Mouse (Mus musculus): ENCODE data around the gene Ankrd66. TPM values are rescaled to one million over a fixed set of nuclear protein-coding genes. Genes with fewer than 3 reads are reported as not detected.
"Not testable (repeated sequence)": the region's sequence is repeated elsewhere in the genome, so short reads cannot be mapped to it uniquely, and the experiment has no call there.

The Ankrd66 gene
- polyA plus RNA-seq, 1 experiment from 2014 or later: 0.94 TPM

GRCm38 (mm10) chr17:43551122-43551630 is 7.7 kb upstream of the Ankrd66 start:
- H3K4me2 ChIP-seq (ENCODE audit: low read depth, low read length): no peak overlapping the region
- ATAC-seq (ENCODE audit: low read depth): no peak
- peaks cover 9% of the 10 kb centered on the region; the same call in 1 of the 2 replicates for H3K4me1 ChIP-seq (replicated peaks; ENCODE audit: control insufficient read depth, insufficient read depth, low read length)
- H3K27ac ChIP-seq (ENCODE audit: low read length): no peak overlapping the region
- no peaks in the 10 kb centered on the region for H3K27me3 ChIP-seq (ENCODE audit: control insufficient read depth, insufficient read depth, low read depth, low read length)
- H3K9me3 ChIP-seq (ENCODE audit: control insufficient read depth, low read length): no peaks in the 10 kb centered on the region
- no peak overlapping the region for H3K9ac ChIP-seq (ENCODE audit: low read length)
- WGBS: 20% methylated on average over 3 of the region's 3 CpGs
- no peaks in the 10 kb centered on the region for H3K36me3 ChIP-seq (ENCODE audit: control insufficient read depth, insufficient read depth, low read length)
- no peak overlapping the region for H3K4me3 ChIP-seq (ENCODE audit: low read length)

GRCm38 (mm10) chr17:43544040-43544439 is 601 bp upstream of the Ankrd66 start:
- no peaks in the 10 kb centered on the region for H3K4me1 ChIP-seq (replicated peaks; ENCODE audit: control insufficient read depth, insufficient read depth, low read length)
- ATAC-seq (ENCODE audit: low read depth): no peak
- 82% methylated on average over 4 of the region's 4 CpGs for WGBS
- H3K4me2 ChIP-seq (ENCODE audit: low read depth, low read length): no peak overlapping the region
- H3K4me3 ChIP-seq (ENCODE audit: low read length): no peak overlapping the region
- H3K27me3 ChIP-seq (ENCODE audit: control insufficient read depth, insufficient read depth, low read depth, low read length): no peaks in the 10 kb centered on the region
- H3K36me3 ChIP-seq (ENCODE audit: control insufficient read depth, insufficient read depth, low read length): no peaks in the 10 kb centered on the region
- no peaks in the 10 kb centered on the region for H3K9me3 ChIP-seq (ENCODE audit: control insufficient read depth, low read length)
- H3K9ac ChIP-seq (ENCODE audit: low read length): no peak overlapping the region
- H3K27ac ChIP-seq (ENCODE audit: low read length): no peak overlapping the region

GRCm38 (mm10) chr17:43538767-43539166 is 4.7 kb downstream of the Ankrd66 start:
- 82% methylated on average over 3 of the region's 3 CpGs for WGBS
- Histone ChIP-seq H3K4me3 (ENCODE audit: low read length) (no peak overlapping the region), H3K9ac (ENCODE audit: low read length) (no peak overlapping the region), H3K4me2 (ENCODE audit: low read depth, low read length) (no peak overlapping the region), H3K27ac (ENCODE audit: low read length) (no peak overlapping the region), H3K4me1 (replicated peaks; ENCODE audit: control insufficient read depth, insufficient read depth, low read length) (peaks cover 6% of the 10 kb centered on the region), H3K27me3 (ENCODE audit: control insufficient read depth, insufficient read depth, low read depth, low read length) (no peaks in the 10 kb centered on the region), H3K9me3 (ENCODE audit: control insufficient read depth, low read length) (no peaks in the 10 kb centered on the region), H3K36me3 (ENCODE audit: control insufficient read depth, insufficient read depth, low read length) (no peaks in the 10 kb centered on the region)
- no peak for ATAC-seq (ENCODE audit: low read depth)

GRCm38 (mm10) chr17:43536841-43537240 is 6.6 kb downstream of the Ankrd66 start:
- not testable (repeated sequence) for H3K27me3 ChIP-seq (ENCODE audit: control insufficient read depth, insufficient read depth, low read depth, low read length); ATAC-seq (ENCODE audit: low read depth); H3K9ac ChIP-seq (ENCODE audit: low read length); H3K4me1 ChIP-seq (replicated peaks; ENCODE audit: control insufficient read depth, insufficient read depth, low read length); H3K27ac ChIP-seq (ENCODE audit: low read length); H3K4me3 ChIP-seq (ENCODE audit: low read length); H3K9me3 ChIP-seq (ENCODE audit: control insufficient read depth, low read length); H3K36me3 ChIP-seq (ENCODE audit: control insufficient read depth, insufficient read depth, low read length); H3K4me2 ChIP-seq (ENCODE audit: low read depth, low read length)
- WGBS: 89% methylated on average over 6 of the region's 6 CpGs

- Histone ChIP-seq H3K4me2 (ENCODE audit: low read depth, low read length) (peak overlapping the region; percentile 58), H3K9me3 (ENCODE audit: control insufficient read depth, low read length) (no peaks in the 10 kb centered on the region), H3K4me1 (replicated peaks; ENCODE audit: control insufficient read depth, insufficient read depth, low read length) (peaks cover 6% of the 10 kb centered on the region), H3K36me3 (ENCODE audit: control insufficient read depth, insufficient read depth, low read length) (no peaks in the 10 kb centered on the region), H3K4me3 (ENCODE audit: low read length) (peak overlapping the region; percentile 41), H3K27ac (ENCODE audit: low read length) (peak overlapping the region; percentile 80), H3K27me3 (ENCODE audit: control insufficient read depth, insufficient read depth, low read depth, low read length) (no peaks in the 10 kb centered on the region), H3K9ac (ENCODE audit: low read length) (peak overlapping the region; percentile 48)
- peak; percentile 97 for ATAC-seq (ENCODE audit: low read depth)
- WGBS: 8% methylated on average over 23 of the region's 23 CpGs
These were observed 8.8 kb downstream of the Ankrd66 start for GRCm38 (mm10) chr17:43534362-43535222.

GRCm38 (mm10) chr17:43531192-43531591 is 12.2 kb downstream of the Ankrd66 start:
- no peak overlapping the region for H3K9ac ChIP-seq (ENCODE audit: low read length)
- no peak overlapping the region for H3K4me2 ChIP-seq (ENCODE audit: low read depth, low read length)
- H3K9me3 ChIP-seq (ENCODE audit: control insufficient read depth, low read length): no peaks in the 10 kb centered on the region
- H3K27ac ChIP-seq (ENCODE audit: low read length): no peak overlapping the region
- peaks cover 6% of the 10 kb centered on the region for H3K4me1 ChIP-seq (replicated peaks; ENCODE audit: control insufficient read depth, insufficient read depth, low read length)
- H3K27me3 ChIP-seq (ENCODE audit: control insufficient read depth, insufficient read depth, low read depth, low read length): no peaks in the 10 kb centered on the region
- no peaks in the 10 kb centered on the region for H3K36me3 ChIP-seq (ENCODE audit: control insufficient read depth, insufficient read depth, low read length)
- 87% methylated on average over 4 of the region's 4 CpGs for WGBS
- H3K4me3 ChIP-seq (ENCODE audit: low read length): no peak overlapping the region
- no peak for ATAC-seq (ENCODE audit: low read depth)

- H3K4me3 ChIP-seq (ENCODE audit: low read length): no peak overlapping the region
- no peak overlapping the region for H3K9ac ChIP-seq (ENCODE audit: low read length)
- no peaks in the 10 kb centered on the region for H3K9me3 ChIP-seq (ENCODE audit: control insufficient read depth, low read length)
- no peak for ATAC-seq (ENCODE audit: low read depth)
- H3K36me3 ChIP-seq (ENCODE audit: control insufficient read depth, insufficient read depth, low read length): no peaks in the 10 kb centered on the region
- peaks cover 6% of the 10 kb centered on the region for H3K4me1 ChIP-seq (replicated peaks; ENCODE audit: control insufficient read depth, insufficient read depth, low read length)
- H3K27ac ChIP-seq (ENCODE audit: low read length): no peak overlapping the region
- WGBS: 87% methylated on average over 2 of the region's 2 CpGs
- H3K4me2 ChIP-seq (ENCODE audit: low read depth, low read length): no peak overlapping the region
- H3K27me3 ChIP-seq (ENCODE audit: control insufficient read depth, insufficient read depth, low read depth, low read length): no peaks in the 10 kb centered on the region
These were observed 12.9 kb downstream of the Ankrd66 start for GRCm38 (mm10) chr17:43530507-43530906.

GRCm38 (mm10) chr17:43520166-43520565 is 23.3 kb downstream of the Ankrd66 start:
- no peaks in the 10 kb centered on the region for H3K4me1 ChIP-seq (replicated peaks; ENCODE audit: control insufficient read depth, insufficient read depth, low read length)
- no peak overlapping the region for H3K4me3 ChIP-seq (ENCODE audit: low read length)
- no peak overlapping the region for H3K27ac ChIP-seq (ENCODE audit: low read length)
- H3K4me2 ChIP-seq (ENCODE audit: low read depth, low read length): no peak overlapping the region
- no peak for ATAC-seq (ENCODE audit: low read depth)
- 69% methylated on average over 3 of the region's 3 CpGs for WGBS
- no peaks in the 10 kb centered on the region for H3K36me3 ChIP-seq (ENCODE audit: control insufficient read depth, insufficient read depth, low read length)
- H3K9ac ChIP-seq (ENCODE audit: low read length): no peak overlapping the region
- H3K27me3 ChIP-seq (ENCODE audit: control insufficient read depth, insufficient read depth, low read depth, low read length): no peaks in the 10 kb centered on the region
- H3K9me3 ChIP-seq (ENCODE audit: control insufficient read depth, low read length): no peaks in the 10 kb centered on the region

GRCm38 (mm10) chr17:43518644-43519409 is 24.6 kb downstream of the Ankrd66 start:
- Histone ChIP-seq H3K4me3 (ENCODE audit: low read length) (no peak overlapping the region), H3K9ac (ENCODE audit: low read length) (no peak overlapping the region), H3K4me2 (ENCODE audit: low read depth, low read length) (0 out of 2 replicates have a peak overlapping the region, but pooled peaks have one; percentile 11), H3K4me1 (replicated peaks; ENCODE audit: control insufficient read depth, insufficient read depth, low read length) (no peaks in the 10 kb centered on the region), H3K27me3 (ENCODE audit: control insufficient read depth, insufficient read depth, low read depth, low read length) (no peaks in the 10 kb centered on the region), H3K36me3 (ENCODE audit: control insufficient read depth, insufficient read depth, low read length) (no peaks in the 10 kb centered on the region), H3K27ac (ENCODE audit: low read length) (no peak overlapping the region), H3K9me3 (ENCODE audit: control insufficient read depth, low read length) (no peaks in the 10 kb centered on the region; the same call in 1 of the 2 replicates)
- ATAC-seq (ENCODE audit: low read depth): peak; percentile 65
- 19% methylated on average over 18 of the region's 18 CpGs for WGBS
